Mouse (Mus musculus) layer of hippocampus, adult 18-20 months (tissue): ENCODE measurements at regions not wholly inside any gene's neighbourhood (a gene's known extent, or its start where the extent isn't known, plus 50 kb on each side); places are given as distances from the start of the nearest gene placed in this dataset.
A peak's percentile ranks its signal among the peaks of the same experiment; 100 is the strongest.

Source experiments
- DNase-seq, 2 experiments: peaks; one replicate each; pipeline ENCODE4 v3.0.0; 2022; ENCODE audit warnings: low spot score in 2 of 2

DNA sequence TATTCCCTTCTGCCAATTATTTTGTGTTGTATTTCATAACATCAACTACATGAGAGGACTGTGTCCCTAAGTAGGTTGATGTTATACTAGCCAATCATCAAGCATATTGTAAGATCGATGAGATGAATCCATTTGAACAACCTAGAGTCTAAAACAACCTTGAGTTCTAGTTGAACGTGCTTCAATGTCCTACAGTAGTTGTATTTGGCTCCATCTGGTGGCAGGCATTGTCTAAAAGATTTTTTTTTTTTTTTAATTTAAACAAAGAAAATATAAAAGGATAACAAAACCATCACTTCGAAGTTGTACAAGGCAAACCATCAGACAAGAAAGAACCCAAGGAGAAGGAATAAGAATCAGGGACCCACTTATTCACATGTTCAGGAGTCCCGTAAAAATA lies 114.4 kb downstream of the Pih1d3 start:
- DNase-seq, result peak in 1 of 2 experiments; percentile 30

- DNase-seq, result no peak
These were observed 141.3 kb downstream of the Pih1d3 start for GRCm38 (mm10) chr1:31363971-31364370.

- DNase-seq, result no peak
These were observed 154.7 kb downstream of the Pih1d3 start for GRCm38 (mm10) chr1:31377324-31377723.

- DNase-seq, result peak; percentile 11 to 48
These were observed 156.4 kb downstream of the Pih1d3 start for GRCm38 (mm10) chr1:31379032-31379431.

DNA sequence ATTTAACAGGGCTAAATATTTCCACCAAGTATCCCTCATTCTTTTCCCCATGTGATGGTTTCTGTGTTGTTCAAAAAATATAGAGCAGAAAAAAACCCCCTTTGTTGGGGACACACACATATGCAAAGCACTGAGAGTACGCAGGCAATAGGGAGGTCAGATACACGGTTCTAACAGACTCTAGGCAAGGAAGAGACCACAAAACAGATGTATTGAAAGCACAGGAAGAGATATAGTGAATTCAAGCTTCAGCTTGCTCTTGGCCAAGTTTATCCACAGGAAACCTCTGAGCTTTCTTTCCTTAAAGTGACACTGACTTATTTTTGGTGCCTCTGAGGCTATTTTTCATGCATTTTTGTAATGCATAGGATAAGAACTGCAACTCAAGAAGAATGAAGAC lies 157.7 kb downstream of the Pih1d3 start:
- DNase-seq, result no peak

GRCm38 (mm10) chr1:31382192-31382591 lies 159.6 kb downstream of the Pih1d3 start:
- DNase-seq, result no peak
